Mouse (Mus musculus) B cell, adult 62 days (primary cell): ENCODE measurements around the gene St3gal3. TPM values are rescaled to one million over a fixed set of nuclear protein-coding genes. Genes with fewer than 3 reads are reported as not detected.

Source experiments
- total RNA-seq: library from RNA; stranded (reverse); gene quantifications from 4 replicates; pipeline ENCODE4 v1.2.4, GENCODE M21; 2023

The St3gal3 gene
- total RNA-seq, result 17.1 to 21.7 TPM (median 19.8 TPM) in 4 replicates

DNA sequence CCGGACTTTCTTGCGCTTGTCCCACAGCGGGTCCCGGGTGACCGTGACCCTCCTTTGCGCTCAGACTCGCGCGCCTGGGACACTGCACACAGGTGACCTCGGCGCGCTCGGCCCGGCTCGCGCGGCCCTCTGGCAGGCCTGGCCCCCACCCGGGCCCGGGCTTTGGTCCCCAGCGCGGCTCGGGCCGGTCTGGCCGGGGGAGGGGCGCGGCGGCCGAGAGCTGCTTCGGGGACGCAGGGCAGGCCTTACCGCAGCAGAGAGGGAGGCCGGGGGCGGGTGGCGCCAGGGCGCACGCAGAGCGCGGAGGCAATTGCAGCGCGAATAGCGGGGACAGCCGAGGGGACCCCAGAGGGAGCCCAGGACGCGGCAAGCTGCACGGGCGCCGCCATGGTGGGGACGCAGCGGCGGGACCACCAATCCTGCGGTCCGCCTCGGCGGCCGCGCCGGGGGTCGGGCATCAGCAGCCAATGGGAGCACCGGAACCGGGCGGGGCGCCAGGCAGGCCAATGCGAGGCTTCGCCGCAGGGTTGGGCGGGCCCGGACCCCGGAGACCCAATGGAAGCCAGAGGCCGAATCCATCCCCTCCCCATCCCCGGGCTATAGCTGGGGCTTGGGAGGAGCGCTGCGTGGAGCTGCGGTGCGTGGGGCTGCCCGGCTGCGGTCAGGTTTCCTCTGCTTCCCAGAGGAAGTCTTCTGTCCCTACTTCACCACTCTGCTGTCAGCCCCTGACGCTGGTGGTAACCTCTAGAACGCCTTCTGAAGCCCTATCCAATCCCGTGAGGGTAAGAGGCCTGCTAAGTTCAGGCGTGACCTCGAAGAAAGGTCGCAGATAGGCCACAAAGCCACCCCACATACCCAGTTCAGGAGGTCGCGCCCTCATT lies at the start of gene St3gal3:
TSS of gene St3gal3 (minus strand) at position 430 of the 881 bp plus-strand sequence.

DNA sequence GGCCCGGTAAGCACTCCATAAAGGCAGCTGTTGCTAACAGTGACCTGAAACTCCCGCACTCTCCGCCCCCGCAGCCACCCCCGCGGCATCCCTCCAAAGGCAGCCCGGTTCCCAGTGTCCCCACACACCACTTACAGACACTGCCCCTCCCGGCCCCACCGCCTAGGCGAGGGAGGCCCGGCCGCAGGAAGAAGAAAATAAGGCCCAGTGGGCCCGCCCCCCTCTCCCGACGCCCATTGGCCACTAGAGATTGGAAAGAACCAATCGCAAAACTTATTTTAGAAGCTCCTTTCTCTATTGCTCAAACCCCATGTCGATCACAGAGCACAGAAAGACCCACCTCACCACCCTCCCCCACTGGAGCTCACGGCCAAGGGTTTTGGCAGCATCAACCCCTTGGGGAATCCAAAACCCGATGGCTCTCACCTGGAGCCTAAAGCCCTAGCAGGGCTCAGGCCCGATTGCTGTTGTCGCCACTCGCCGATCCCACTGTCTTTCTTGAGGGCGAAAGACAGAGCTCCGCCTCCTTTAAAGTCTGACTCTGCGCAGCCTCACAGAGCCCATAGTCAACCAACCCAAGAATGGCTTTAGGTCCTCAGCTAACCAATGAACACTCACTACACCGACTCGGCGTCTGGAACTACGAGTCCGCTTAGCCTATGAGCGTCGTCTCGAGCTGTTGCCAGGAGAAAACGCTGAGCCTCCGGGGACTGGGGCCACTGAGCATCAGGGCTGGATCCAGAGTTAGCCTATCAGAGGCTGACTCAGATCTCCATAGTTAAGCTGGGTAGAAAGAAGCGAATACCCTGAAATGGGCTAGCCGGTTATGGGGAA lies 45.0 kb upstream of the St3gal3 start, which contains the start of gene Kdm4a:
TSS of gene Kdm4a (minus strand) at position 577 of the 834 bp plus-strand sequence.

DNA sequence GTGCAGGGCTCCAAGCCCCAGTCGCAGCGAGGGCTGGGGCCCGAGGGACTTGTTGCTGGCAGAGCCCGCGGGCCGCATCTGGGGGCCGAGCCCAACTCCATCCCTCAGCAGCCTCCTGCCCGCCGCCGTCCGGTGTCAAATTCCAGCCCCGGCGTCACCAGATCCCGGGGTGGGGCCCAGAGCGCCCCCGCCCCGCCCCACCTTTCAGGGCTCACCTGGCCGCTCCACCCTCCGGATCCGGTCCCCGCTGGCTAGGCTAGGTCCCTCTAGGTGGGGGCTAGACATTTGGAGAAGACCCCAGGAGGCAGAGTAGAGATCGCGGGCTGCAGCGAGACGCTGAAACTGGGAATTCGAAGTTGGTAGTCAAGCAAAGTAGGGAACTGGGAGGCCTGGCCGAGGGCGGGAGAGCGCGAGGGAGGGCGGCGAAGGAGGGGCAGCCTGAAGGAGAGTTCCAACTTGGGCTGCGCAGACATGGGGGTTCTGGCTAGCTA lies 205.3 kb downstream of the St3gal3 start, which contains the start of gene Artn:
TSS of gene Artn (minus strand) at position 373 of the 491 bp plus-strand sequence.

DNA sequence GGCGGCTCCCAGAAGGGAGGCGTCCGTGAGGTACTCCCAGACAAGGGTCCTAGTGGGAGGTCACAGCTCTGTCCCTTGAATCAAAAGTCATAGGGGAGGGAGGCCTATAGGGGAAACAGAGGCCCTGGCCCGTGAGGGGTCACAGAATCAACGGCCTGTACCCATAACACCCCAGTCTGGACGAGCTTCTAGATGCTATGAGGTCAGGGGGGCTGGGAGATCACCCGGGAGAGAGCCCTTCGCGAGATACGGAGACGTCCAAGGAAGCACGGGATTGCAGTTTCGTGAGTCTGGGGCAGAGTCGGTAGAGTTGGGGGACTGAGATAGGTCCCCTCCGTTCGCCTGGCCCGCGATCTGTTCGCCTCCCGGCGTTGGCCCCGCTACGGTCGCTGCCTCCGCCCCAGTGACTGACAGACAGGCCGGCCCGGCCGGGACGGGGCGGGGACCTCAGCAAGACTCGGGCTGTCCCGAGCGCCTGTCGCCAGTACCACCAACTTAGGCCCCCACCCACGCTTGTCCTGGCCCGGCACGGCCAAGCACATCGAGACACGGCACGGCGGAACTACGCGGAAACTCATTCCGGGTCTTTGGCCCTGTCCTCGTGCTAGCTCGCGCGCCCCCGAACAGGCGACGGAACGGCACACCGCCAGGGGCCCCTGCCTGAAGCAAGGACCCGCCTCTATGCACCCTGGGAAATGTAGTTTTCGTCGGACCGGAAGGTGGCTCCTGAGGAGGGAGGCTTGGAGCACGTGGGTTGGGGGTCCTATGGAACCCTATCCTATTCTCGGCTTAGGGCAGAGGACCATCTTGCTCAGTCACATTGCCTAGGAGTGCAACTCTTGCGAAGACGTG lies 219.9 kb downstream of the St3gal3 start, which contains the start of gene Ipo13:
TSS of gene Ipo13 (minus strand) at position 409 of the 852 bp plus-strand sequence.

DNA sequence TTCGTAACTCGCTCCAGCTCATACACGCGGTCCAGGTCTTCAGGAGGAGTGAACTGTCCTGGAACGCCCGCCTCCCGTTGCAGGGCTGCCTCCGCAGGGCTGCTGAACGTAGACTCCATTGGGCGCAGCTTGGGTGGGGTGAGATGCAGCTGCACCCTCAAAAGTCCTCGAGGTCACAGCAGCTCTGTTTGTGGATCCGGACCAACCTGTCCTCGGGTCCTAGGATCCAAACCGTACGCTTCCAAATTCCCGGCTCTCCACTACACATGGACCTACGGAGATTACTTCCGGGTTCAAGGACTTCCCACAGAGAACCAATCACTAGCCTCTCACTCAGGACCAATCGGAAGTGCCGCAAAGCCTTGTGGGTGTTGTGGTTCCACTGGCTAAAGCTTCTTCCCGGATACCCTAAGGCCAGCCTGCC lies 243.0 kb downstream of the St3gal3 start, which contains the start of gene Dph2:
TSS of gene Dph2 (minus strand) at position 295 of the 424 bp plus-strand sequence.

DNA sequence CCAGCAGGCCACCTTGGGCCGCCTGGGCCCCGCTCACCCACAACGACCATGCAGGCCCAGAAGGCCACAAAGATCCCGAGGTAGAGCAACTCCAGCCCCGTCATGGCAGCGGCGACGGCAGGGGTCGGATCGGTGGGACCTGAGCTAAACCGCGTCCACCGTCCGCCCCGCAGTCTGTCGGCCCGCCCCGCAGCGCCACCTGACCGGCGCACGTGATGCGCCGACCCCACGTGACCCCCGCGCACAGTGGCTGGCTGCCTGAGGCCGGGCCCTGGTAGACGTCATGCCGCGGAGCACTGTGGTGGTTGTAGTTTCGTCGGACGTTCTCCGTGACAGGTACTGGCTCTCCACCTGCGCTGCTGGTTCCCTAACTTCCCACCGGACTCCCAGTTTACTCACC lies 247.6 kb downstream of the St3gal3 start, which contains the start of gene Atp6v0b:
TSS of gene Atp6v0b (minus strand) at position 201 of the 400 bp plus-strand sequence.

DNA sequence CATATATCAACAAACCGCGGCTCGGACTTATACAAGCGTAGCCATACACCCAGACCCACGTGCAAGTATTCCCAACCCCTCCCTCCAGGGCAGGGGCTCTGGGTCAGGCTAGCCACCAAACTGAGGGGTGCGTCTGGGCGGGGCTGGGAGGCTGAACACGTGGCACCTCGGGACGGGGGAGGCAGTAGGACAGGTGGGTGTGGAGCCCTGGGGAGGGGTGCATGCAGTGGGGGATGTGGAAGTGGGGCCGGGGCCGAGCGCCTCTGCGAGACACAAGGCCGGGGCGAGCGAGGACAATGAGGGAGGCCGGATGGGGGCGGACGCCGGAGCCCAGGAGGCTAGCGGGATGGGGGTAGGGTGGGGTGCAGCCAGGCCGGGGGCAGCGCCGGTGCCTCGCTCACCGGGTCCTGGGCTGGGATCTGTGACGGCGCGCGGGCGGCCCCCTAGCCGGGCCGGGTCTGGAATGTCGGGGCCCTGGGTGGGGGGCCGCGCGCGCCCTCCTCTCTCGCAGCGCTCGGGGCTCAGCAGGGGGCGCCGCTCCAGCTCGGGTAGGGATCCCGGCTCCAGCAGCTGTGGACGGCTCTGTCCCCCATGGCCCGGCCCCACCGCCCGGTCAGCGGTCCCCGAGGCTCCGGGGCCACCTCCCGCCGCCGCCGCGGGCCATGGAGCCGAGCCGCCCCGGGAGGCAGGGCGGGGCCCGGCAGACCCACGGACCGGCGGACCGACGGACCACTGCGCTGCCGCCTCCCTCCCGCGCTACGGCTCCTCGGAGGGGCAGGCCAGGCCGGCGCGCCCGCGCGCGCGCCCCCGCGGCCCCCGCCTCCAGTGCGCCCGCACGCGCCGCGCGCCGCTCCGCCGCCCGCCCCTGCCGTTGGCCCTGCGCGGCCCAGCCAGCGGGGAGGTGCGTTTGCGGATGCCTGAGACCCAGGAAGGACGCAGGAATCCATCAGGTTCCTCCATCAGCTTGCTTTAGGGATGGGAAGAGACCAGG lies 251.7 kb downstream of the St3gal3 start, which contains the start of gene B4galt2:
TSS of gene B4galt2 (minus strand) at position 787 of the 991 bp plus-strand sequence.

Other genes starting within 250 kb of the St3gal3 start
- 234 to 261 TPM (median 254 TPM) in 4 replicates for gene Atp6v0b, start 247.6 kb downstream of the St3gal3 start, total RNA-seq
- gene Dph2, start 242.9 kb downstream of the St3gal3 start, total RNA-seq, result 11.5 to 17.1 TPM (median 15.1 TPM) in 4 replicates
- 48.5 to 63.6 TPM (median 56.5 TPM) in 4 replicates for gene Ipo13, start 219.9 kb downstream of the St3gal3 start, total RNA-seq
- 0.27 to 0.60 TPM (median 0.33 TPM) in 4 replicates for gene Artn, start 205.2 kb downstream of the St3gal3 start, total RNA-seq
- gene Kdm4a, start 45.1 kb upstream of the St3gal3 start, total RNA-seq, result 70.0 to 78.1 TPM (median 77.1 TPM) in 4 replicates
- 0.69 TPM in 1 of 4 replicates, not detected in the others for gene Ptprf, start 156.5 kb upstream of the St3gal3 start, total RNA-seq